Mouse (Mus musculus): Measurements from ENCODE around the gene Lmo7.

The Lmo7 gene

GRCm38 (mm10) chr14:101729237-101729971 lies at the start of gene Lmo7, which contains the start of gene Gm9922:
TSS of gene Lmo7 (plus strand) at chr14:101729957.
TSS of gene Gm9922 (minus strand) at chr14:101729814.
- peak; percentile 7 to 16 for DNase-seq (ENCODE audit: low spot score in 2 of 2)

GRCm38 (mm10) chr14:101687696-101688095 lies 42.1 kb upstream of the Lmo7 start:
- no peak for DNase-seq (ENCODE audit: low spot score in 2 of 2)

DNA sequence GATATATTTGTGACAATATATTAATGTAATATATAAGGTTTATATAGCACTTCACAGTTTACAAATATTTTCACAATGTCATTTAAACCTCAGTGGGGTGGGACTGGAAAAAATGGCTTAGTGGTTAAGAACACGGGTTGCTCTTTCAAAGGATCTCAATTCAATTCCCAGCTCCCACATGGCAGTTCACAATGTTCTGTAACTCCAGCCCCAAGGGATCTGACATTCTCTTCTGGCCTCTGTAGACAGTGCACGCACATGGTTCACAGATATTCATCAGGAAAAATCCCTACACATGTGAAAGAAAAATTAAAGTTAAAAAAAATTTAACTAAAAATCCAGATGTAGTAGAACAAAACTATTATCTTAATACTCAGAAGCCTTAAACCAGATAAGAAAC lies 41.4 kb upstream of the Lmo7 start:
- DNase-seq (ENCODE audit: low spot score in 2 of 2) = no peak

DNA sequence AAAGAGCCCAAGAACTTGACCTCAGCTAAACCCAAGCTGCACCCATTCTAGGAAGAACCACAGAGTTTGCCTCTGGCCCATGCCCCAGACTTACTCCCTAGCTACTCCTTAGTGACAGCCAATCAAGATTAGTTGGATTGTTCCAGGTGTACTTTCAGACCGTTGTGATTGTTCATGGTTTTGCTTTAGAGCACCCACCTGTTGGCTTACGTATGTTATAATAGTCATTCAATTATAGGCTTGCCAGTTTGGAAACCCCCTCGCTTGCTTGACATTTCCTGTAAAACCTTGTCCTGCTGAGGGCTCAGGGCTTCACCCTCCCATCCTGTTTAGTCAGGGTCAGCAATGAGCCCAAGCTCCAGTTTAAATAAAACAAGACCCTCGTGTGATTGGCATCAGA lies 25.3 kb upstream of the Lmo7 start:
- DNase-seq (ENCODE audit: low spot score in 2 of 2) = no peak

DNA sequence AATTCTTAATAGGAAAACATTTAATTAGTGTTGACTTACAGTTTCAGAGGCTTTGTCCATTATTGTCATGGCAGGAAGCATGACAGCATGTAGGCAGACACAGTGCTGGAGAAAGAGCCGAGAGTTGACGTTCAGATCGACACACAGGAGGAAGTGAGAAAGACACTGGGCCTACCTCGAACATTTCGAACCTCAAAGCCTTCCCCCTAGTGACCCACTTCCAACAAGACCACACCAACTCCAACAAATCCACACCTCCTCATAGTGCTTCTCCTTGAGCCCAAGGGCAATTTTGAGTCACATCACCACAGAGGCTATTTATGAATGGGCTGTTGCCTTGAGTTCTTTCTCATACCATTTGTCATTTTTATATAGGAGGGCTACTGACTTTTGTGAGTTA lies 22.7 kb upstream of the Lmo7 start:
- DNase-seq (ENCODE audit: low spot score in 2 of 2) = no peak

GRCm38 (mm10) chr14:101714414-101714813 lies 15.3 kb upstream of the Lmo7 start:
- DNase-seq (ENCODE audit: low spot score in 2 of 2) = no peak

DNA sequence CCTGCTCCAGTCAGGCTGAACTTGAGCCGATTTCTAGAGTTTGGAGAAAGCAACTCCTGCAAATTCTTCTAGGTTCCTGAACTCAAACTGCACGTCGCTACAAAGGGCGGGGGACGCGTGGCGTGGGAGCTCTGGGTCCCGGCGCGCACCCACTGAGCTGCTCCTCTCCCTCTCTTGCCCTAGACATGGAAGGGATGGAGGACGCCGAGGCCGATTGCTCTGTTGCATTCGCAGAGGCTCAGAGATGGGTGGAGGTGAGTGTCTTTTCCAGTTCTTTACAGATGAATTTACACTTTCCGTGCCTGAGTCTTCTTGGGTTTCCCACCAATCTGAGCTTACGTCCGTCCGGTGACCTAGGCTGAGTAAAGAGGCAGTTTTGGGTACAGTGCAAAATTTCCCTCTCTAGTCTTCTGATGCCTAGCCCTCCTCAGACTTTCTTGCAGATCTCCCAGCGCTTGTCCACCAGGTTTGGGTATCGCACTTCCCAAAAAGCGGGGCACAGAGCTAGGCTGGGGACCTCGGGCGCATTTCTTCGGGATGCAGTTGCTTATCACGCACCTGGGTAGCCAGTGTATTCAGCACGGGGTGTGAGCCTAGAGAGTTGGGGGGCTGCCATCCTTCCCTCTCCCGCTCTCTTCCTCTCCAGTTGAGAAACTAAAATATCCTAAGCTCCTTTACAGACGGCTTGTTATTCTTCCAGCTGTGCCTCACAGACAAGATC lies 375 bp downstream of the Lmo7 start:
- DNase-seq (ENCODE audit: low spot score in 2 of 2) = no peak

DNA sequence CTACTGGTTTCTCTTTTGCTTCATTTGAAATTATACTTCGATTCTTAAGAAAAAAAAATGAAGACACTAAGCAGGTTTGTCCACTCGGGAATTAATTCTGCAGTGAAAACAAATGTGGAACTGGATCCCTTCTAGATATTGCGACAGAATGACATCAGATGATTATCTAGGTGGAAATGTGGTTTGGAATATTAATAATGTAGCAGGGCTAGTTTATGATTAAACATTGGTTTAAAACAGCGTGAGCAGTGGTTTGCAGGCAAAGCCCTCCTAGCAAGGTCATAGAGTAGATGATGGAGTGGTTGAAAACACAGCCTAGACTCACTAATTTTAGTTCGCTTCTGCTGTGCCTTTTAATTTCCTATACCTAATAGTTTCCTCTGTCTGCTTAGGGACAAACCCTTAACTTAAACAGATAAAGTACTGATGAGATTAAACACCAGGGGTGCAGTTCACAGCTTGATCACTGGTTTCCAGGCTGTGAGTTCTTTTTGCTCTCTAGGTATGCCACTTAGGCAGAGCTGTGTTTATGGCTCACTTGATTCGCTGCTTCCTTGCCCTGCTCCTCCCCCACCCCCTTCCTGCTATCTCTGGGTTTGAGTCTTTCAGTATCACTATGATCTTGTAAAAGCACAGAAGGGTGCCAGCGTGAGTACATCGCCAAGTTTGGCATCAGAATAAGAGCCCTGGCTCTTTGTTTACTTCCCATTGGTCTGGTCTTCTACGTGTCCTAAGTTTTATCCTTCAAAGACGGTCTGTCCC lies 4.0 kb downstream of the Lmo7 start:
- no peak for DNase-seq (ENCODE audit: low spot score in 2 of 2)

DNA sequence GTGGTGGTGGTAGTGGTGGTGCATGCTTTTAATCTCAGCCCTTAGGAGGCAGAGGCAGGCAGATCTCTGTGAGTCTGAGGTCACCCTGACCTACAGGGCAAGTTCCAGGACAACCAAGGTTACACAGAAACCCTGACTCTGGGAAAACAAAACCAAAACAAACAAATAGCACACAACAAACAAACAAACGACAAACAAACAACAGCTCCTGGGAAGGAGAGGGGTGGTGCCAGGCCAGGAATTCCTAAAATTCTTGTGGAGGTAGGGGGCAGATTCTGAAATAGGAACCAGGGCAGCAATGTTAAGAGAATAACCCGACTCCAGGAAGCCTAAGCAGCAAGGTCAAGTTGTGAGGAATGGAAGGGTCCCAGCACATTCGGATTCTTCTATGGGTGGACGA lies 7.7 kb downstream of the Lmo7 start:
- DNase-seq (ENCODE audit: low spot score in 2 of 2) = no peak

- DNase-seq (ENCODE audit: low spot score in 2 of 2) = no peak
These were observed 16.9 kb downstream of the Lmo7 start for GRCm38 (mm10) chr14:101746635-101747034.

- DNase-seq (ENCODE audit: low spot score in 2 of 2) = no peak
These were observed 18.1 kb downstream of the Lmo7 start for GRCm38 (mm10) chr14:101747811-101748210.

- DNase-seq (ENCODE audit: low spot score in 2 of 2) = no peak
These were observed 18.7 kb downstream of the Lmo7 start for GRCm38 (mm10) chr14:101748436-101748835.

DNA sequence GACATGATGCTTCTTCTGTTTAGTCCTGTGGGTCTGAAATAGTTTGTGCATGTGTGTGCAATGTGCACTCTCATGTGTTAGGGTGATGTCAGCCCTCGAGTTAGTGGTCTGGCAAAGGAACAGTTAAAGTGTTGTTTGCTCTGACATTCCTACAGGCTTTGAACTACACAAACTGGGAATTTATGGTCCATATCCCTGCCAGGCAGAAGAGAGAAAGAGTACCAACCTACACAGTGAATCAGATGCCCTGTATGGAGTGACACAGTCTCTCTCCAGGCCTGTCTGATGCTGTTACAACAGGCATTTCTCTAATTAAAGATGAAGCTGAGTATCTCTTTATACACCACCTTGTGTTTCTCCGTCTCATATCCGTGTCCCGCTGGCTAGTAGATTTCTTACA lies 21.2 kb downstream of the Lmo7 start:
- DNase-seq (ENCODE audit: low spot score in 2 of 2) = no peak

DNA sequence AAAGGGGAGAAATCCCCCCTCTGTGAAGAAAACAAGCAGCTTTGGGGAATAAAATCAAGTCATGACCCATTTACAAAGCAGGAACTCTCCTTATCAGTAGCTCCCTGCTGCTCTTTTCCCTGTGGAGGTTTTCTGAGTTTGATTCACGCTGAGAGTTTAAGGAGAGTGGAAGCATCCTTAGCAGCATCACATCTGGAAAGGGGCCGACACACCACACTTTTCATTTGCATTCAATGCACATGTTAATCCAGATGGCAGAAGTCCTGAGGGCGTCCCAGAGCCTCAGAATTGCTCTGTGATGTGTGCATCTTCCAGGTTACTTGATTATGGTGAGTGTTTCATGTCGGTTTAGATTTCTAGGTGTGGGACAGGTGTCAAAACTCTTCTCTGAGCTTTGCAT lies 25.7 kb downstream of the Lmo7 start:
- no peak for DNase-seq (ENCODE audit: low spot score in 2 of 2)

GRCm38 (mm10) chr14:101762267-101762666 lies 32.5 kb downstream of the Lmo7 start:
- no peak for DNase-seq (ENCODE audit: low spot score in 2 of 2)

- no peak for DNase-seq (ENCODE audit: low spot score in 2 of 2)
These were observed 34.1 kb downstream of the Lmo7 start for GRCm38 (mm10) chr14:101763762-101764295.

GRCm38 (mm10) chr14:101771336-101771735 lies 41.6 kb downstream of the Lmo7 start:
- DNase-seq (ENCODE audit: low spot score in 2 of 2) = no peak

- DNase-seq (ENCODE audit: low spot score in 2 of 2) = no peak
These were observed 42.0 kb downstream of the Lmo7 start for GRCm38 (mm10) chr14:101771756-101772155.

DNA sequence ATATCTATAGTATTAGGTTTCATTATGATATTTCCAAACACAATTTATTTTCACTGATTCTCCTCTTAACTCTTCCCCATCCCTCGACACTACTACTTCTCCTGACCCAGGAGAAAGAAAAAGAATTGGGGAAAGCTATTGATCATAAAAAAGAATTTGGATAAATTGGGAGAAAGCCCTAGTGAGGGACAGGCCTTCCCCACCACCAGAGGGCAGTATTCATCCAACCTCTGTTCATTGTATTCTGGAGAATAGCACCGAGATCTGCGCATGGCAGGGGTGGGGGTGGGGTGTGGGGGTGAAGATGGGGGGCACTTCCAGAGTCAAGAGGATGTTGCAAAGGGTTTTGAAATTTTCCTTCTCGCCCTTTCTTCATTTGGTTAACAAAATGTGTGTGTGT lies 44.9 kb downstream of the Lmo7 start:
- DNase-seq (ENCODE audit: low spot score in 2 of 2) = no peak

DNA sequence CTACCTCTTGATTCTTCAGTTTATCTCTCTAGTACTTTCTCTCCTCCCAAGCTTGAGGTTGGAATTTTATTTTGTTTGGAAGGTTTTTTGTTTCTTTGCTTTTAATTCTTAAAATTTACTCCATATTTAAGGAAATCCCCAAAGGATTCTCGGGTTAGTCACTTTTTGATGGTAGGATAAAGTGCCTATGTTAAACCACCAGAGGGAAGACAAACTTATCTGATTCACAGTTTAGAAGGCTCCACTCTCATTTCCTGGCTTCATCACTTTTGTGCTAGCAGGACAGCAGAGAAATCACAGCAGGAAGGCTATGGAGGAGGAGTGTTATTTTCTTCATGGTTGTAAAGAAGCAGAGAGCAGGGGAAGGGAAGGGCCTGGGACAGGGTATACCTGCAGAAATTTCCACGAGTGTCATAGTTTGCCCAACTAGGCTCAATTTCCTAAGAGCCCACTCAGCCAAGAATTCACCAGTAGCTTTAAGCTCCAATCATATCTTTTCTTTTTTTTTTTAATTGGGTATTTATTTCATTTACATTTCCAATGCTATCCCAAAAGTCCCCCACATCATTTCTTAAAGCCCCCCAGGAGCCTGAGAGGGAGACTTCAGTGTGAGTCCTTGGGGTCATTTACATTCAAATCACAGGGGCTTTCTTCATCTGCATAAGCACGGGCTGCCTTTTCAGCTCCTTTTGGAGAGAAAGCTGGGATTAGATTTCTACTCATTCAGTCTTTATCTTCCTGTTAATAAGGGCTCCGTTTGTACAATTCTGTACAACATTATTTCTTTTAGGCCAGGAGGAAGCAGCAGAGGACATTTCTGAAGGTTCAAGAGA lies 46.8 kb downstream of the Lmo7 start:
- DNase-seq (ENCODE audit: low spot score in 2 of 2) = no peak

DNA sequence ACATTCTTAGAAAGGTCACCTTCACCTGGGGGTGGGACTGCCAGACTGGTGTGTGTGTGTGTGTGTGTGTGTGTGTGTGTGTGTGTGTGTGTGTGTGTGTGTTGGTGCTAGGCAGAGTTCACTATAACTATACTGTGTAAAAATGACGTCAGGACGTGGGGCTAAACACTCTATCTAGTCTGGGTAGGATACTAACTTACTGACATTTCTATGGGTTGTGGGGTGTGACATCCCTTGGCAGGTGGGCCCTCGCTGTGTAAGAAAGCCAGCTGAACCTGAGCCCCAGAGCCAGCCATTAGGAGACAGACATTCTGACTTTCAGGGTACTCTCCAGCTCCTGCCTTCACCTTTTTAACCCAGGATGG lies 47.4 kb downstream of the Lmo7 start:
- no peak for DNase-seq (ENCODE audit: low spot score in 2 of 2)

DNA sequence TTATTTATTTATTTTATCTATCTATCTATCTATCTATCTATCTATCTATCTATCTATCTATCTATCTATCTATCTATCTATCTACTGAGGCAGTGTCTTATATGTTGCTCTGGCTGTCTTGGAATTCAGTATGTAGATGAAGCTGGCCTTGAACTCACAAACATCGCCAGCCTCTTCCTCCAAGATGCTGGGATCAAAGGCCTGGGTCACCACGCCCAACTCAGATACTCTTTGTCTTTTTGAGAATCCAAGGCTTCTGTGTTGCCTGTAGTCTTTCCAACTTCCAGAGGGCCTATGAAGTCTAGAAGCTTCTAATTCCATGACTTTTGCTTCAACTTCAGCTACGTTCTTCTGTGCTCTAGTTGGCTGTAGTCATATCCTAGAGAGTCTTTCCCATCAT lies 48.7 kb downstream of the Lmo7 start:
- DNase-seq (ENCODE audit: low spot score in 2 of 2) = no peak

Measured in spleen, postnatal 10 days (tissue).